Mouse (Mus musculus): ENCODE results near the gene Adgrl1.
A peak's percentile ranks its signal among the peaks of the same experiment; 100 is the strongest.

Gene Adgrl1

DNA sequence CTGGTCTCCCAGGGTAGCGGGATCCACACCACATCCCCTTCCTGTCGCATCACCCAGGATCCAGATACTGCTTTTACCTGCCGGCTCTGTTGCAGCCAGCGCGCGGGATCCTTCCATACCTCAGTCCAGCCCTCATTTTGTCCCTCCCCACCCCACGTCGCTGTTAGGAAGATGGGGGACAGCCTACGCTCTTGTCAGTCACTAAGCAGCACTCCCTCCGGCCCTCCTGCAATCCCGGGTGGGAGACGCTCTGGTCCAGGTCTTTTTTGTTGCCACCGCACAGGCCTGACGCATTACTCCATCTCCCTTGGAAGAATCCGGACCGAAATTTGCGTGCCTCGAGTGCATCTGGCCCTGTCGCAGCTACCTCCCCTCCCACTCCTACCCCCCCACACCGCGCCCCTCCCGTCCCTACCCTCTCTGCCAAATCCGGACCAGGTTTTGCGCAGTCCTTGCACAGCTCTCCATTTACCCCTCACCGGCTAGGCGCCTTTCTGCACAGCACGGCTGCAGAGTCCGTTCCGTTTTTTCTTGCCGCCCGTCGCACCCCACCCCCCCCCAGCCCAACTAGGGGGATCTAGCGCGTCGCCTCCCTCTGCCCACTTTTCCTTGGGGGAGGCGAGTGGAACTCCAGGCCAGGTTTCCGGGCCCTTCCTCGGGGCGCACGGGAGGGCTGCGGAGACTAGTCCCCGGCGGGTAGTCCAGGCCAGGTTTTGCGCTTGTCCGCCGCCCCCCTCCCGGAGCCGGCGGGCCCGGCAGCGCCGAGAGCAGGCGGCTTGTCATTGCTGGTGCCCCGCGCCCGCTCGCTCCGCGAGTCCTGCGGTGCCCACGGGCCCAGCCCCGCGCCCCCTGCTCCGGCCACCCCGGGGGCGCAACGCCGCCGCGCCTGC, at the start of gene Adgrl1:
Gene Adgrl1 (plus strand): TSS at position 743 of the 890 bp plus-strand sequence.
- H3K27me3 ChIP-seq (ENCODE audit: control insufficient read depth, insufficient read depth, low read length, poor library complexity, severe bottlenecking), result 0 out of 2 replicates have a peak, but pooled peaks cover 2% of the 10 kb centered on the region
- peak; percentile 80 for DNase-seq (ENCODE audit: low read depth, low spot score)
- no peaks in the 10 kb centered on the region for H3K36me3 ChIP-seq (ENCODE audit: control insufficient read depth, insufficient read depth, low read length, poor library complexity, severe bottlenecking)

DNA sequence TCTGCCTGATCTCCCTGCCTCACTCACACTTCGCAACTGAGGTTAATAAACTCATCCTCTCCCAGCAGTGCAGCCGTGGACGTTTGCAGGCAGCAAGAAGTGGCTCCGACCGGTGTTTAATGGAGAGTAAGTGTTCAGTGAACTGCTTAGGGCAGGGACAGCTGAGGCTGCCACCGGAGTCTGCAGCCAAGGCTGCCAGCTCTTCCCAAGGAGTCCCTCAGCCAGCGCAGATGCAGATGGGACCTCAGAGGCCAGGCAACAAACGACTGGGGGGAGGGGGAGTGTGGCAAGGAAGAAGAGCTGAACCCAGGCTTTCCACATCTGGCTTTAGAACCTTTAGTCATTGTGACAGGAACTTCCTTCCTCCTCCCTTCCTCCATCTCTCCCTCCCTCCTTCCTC, 47.6 kb upstream of the Adgrl1 start:
- H3K27me3 ChIP-seq (ENCODE audit: control insufficient read depth, insufficient read depth, low read length, poor library complexity, severe bottlenecking), result no peaks in the 10 kb centered on the region
- no peak for DNase-seq (ENCODE audit: low read depth, low spot score)
- no peaks in the 10 kb centered on the region for H3K36me3 ChIP-seq (ENCODE audit: control insufficient read depth, insufficient read depth, low read length, poor library complexity, severe bottlenecking)

DNA sequence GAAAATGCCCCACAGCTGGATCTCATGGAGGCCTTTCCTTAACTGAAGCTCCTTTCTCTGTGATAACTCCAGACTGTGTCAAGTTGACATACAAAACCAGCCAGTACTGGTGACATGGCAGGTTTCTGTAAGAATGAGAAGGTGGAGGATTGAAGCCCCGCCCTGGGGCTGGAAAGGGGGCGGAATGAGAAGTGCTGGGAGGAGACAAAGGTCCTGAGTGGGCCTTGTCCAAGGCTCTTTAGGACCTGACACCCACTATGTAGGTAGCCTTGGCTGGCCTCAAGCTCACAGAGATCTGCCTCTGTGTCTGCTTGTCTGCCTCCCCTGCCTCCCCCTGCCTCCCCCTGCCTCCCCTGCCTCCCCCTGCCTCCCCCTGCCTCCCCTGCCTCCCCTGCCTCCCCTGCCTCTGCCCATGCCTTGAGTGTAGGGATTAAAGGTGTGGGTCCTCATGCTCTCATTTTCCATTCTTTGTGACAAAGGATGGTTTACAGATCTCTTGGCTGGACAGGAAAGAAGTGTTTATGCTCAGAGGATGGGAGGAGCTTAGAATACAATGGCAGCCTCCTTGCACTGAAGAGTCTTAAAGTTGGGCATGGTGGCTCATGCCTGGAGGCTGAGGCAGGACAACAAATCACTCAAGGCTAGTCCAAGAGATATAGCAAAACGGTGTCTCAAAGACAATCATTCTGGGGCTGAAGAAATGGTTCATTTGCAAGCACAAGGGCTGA, 46.4 kb upstream of the Adgrl1 start:
- H3K27me3 ChIP-seq (ENCODE audit: control insufficient read depth, insufficient read depth, low read length, poor library complexity, severe bottlenecking), result no peaks in the 10 kb centered on the region
- DNase-seq (ENCODE audit: low read depth, low spot score), result no peak
- no peaks in the 10 kb centered on the region for H3K36me3 ChIP-seq (ENCODE audit: control insufficient read depth, insufficient read depth, low read length, poor library complexity, severe bottlenecking)

DNA sequence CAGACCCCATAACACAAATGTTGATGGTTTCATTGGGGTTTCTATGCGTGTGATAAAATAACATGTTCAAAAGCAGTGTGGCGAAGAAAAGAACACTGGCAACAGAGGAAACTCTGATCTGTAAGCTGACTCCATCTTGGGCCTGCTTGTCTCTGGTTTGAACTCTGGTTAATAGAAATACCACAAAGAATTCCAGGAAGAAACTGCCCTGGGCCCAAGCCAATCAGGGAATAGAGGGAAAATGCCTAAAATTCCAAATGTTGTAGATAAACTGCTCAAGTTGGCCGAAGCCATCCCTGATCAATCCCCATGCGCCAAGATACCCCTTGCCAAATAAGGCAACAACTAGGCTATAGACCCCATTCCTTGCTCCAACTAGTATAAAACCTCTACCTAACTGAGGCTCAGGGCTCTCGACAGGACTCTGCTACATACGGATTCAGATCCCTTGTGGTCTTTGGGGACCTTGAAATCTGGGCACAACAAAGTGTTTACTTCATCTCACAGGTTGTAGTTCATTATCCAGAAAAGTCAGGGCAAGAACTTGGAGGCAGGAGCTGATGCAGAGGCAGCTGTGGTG, 43.3 kb upstream of the Adgrl1 start:
- H3K27me3 ChIP-seq (ENCODE audit: control insufficient read depth, insufficient read depth, low read length, poor library complexity, severe bottlenecking), result no peaks in the 10 kb centered on the region
- H3K36me3 ChIP-seq (ENCODE audit: control insufficient read depth, insufficient read depth, low read length, poor library complexity, severe bottlenecking), result no peaks in the 10 kb centered on the region
- no peak for DNase-seq (ENCODE audit: low read depth, low spot score)

DNA sequence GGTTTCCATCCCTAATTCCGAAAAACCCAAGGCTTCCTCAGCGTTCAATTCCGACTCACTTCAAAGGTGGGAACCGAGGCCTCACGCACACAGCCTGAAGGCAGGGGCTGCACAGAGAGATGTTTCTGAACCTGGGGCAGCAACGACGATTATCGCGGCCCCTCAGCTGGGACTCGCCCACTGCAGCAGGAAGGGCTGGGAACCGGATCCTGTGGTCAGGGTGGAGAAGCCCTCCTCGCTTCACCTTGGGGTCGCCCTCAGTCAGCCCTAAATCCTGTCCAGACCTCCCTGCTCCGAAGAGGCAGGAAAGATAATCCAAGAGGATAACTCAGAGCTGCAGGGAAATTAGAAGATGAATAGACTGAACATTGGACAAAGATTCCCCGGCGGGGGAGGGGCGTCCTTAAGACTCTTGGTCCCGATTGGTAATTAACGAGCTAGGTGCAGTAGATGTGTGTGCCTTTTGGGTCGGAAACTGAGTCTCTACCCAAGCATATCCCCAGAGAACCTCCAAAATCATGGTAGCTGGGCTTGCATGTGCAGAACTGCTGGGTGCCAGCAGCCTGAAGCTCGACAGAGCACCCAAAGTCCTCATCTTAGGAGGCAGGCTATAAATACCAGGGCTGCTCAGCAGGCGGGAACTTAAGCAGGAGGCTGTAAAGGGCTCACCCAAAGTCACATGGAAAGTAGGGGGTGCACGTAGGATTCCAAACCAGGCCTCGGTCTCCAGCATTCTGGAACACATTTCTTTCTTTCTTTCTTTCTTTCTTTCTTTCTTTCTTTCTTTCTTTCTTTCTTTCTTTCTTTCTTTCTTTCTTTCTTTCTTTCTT, 37.3 kb upstream of the Adgrl1 start:
- H3K27me3 ChIP-seq (ENCODE audit: control insufficient read depth, insufficient read depth, low read length, poor library complexity, severe bottlenecking), result no peaks in the 10 kb centered on the region
- H3K36me3 ChIP-seq (ENCODE audit: control insufficient read depth, insufficient read depth, low read length, poor library complexity, severe bottlenecking), result no peaks in the 10 kb centered on the region
- DNase-seq (ENCODE audit: low read depth, low spot score), result no peak

DNA sequence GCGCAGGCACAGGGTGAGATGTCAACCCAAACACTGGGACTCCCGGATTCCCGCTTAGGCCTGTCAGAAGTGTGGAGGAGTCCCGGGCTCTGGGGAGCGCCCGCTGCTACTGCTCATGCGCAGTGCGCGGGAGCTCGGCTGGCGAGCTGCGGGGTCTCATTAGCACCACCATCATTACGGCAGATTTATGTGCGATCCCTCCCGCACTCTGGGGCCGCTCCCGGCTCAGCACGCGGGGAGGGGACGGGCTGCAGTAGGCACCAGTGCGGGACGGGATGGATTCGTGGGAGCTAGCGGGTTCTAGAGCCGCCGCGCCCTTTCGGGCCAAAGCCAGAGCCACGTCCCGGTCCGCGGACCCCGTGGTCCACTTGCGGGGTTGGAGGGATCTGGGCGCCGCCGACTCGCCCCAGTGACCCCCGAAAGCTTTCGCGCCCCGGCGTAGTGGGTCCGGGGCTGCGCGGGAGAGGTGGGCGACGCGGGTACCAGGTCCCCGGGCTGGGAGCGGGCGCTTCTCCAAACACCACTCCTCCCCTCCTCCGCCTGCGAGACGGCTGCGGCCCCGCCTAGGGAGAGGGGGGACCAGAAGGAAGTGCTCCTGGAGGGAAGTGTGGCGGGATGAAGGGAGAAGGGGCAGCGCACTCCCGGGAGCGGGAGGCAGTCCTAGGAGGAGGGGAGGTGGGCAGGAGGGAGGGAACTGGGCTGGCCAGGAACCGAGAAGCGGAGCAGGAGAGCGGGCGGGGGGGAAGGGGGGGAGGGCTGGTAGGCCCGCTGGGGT, 24.8 kb upstream of the Adgrl1 start:
- no peaks in the 10 kb centered on the region for H3K36me3 ChIP-seq (ENCODE audit: control insufficient read depth, insufficient read depth, low read length, poor library complexity, severe bottlenecking)
- DNase-seq (ENCODE audit: low read depth, low spot score), result no peak
- H3K27me3 ChIP-seq (ENCODE audit: control insufficient read depth, insufficient read depth, low read length, poor library complexity, severe bottlenecking), result no peaks in the 10 kb centered on the region; the same call in 1 of the 2 replicates

DNA sequence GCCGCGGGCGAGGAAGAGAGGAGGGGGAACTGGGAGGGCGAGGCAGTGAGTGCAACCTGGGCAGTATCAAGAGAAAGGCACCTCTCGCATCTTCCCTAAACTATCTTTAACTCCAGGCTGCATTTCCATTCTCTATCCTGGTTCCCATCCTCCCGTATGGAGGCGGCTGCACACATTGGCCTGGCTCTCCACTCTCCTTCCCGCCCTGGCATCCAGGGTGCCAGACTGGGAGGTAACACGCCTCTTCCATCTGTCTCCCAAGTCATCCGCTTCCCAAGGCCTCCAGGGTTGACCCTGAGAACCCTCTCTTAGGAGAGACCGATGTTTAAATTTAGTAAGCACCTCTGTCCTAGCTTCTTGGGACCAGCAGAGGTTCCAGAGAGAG, 24.3 kb upstream of the Adgrl1 start:
- DNase-seq (ENCODE audit: low read depth, low spot score), result no peak

DNA sequence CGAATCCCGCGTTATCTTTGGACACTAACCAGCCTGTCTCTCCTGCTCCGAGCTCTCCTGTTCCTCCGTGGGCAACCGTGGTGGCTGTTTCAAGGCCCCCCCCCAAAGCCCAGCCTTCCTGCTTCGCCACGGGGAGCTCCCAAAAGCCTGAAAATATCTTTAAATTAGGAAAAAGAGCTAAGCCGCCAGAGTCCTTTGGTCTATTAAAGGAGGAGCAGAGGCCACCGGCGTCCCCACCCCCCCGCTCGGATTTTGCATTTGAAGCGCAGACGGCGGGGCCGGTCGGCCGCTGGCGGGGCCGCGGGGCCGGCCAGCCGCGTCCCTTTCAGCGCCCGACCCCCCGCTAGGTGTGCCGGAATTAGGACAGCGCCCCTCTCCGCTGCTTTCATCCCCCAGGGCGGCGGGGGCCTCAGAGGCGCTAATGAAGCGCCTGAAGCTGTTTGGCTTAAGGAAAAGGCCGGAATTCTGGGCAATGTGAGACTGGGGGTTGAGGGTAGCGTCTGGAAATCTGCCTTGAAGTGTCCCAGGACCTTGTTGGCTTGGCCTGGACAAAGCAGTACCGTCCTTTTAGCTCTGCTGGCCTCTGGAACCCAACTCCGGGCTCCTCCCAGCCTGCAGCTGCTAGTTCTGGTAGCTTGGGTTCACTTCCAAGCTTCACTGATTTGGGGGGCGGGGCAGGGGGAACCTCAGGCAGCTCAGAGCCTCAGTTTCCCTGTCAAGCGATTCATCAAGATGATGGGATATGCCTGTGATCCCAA, 23.6 kb upstream of the Adgrl1 start:
- Histone ChIP-seq H3K36me3 (ENCODE audit: control insufficient read depth, insufficient read depth, low read length, poor library complexity, severe bottlenecking) (no peaks in the 10 kb centered on the region), H3K27me3 (ENCODE audit: control insufficient read depth, insufficient read depth, low read length, poor library complexity, severe bottlenecking) (no peaks in the 10 kb centered on the region; the same call in 1 of the 2 replicates)
- DNase-seq (ENCODE audit: low read depth, low spot score), result no peak

More for the DNA sequence above, 24.3 kb upstream of the Adgrl1 start:
- no peaks in the 10 kb centered on the region; the same call in 1 of the 2 replicates for H3K27me3 ChIP-seq (ENCODE audit: control insufficient read depth, insufficient read depth, low read length, poor library complexity, severe bottlenecking)
- no peaks in the 10 kb centered on the region for H3K36me3 ChIP-seq (ENCODE audit: control insufficient read depth, insufficient read depth, low read length, poor library complexity, severe bottlenecking)

DNA sequence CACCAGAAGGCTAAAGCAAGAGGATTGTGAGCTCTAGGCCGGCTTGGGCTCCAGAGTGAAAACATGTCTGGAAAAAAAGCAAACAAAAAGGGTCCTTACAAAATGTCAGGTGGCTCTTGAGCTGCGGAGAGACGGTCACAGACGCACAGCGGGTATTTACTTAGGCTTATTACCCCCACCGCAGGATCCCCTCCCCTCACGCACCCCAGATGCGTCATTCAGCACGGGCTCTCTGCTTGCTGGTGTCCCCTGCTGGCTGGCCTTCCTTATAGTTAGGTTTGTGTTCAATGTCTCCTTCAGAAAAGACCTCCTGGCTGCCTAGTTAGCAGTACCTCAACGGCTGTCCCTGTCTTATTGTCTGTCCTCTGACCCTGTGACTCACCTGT, 23.1 kb upstream of the Adgrl1 start:
- no peaks in the 10 kb centered on the region; the same call in 1 of the 2 replicates for H3K27me3 ChIP-seq (ENCODE audit: control insufficient read depth, insufficient read depth, low read length, poor library complexity, severe bottlenecking)
- no peaks in the 10 kb centered on the region for H3K36me3 ChIP-seq (ENCODE audit: control insufficient read depth, insufficient read depth, low read length, poor library complexity, severe bottlenecking)
- DNase-seq (ENCODE audit: low read depth, low spot score), result peak; percentile 46

DNA sequence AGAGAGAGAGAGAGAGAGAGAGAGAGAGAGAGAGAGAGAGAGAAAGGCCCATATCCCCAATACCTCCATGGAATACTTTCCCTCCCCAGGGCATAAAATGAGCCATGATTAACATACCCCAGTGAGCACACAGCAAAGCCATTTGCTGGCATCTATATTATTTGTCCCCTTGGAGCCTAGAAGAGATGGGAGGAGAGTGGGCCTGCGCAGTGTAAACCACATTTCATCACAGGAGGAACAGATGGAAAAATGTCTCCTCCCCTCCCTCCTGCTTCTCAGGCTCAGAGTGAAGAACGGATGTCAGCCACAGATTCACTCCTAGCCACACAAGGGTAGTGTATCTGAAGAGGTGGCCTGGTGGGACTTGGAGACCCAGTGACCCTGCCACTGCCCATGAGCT, 11.5 kb upstream of the Adgrl1 start:
- no peaks in the 10 kb centered on the region for H3K36me3 ChIP-seq (ENCODE audit: control insufficient read depth, insufficient read depth, low read length, poor library complexity, severe bottlenecking)
- no peak for DNase-seq (ENCODE audit: low read depth, low spot score)
- H3K27me3 ChIP-seq (ENCODE audit: control insufficient read depth, insufficient read depth, low read length, poor library complexity, severe bottlenecking), result no peaks in the 10 kb centered on the region

DNA sequence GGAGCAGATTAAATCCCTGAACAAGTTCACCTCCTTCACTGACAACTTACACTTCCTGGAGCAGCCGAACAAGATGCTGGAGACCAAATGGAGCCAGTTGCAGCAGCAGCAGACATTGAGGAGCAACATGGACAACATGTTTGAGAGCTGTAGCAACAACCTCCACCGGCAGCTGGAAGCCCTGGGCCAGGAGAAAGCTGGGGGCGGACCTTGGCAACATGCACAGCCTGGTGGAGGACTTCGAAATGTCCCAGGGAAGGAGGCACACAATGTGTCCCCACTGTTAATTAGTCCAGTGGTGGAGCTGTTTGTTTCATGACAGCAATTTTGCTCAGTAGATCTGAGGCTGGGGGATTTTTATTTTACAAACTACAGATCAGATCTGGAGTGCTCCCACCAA, 7.8 kb upstream of the Adgrl1 start:
- no peak for DNase-seq (ENCODE audit: low read depth, low spot score)
- Histone ChIP-seq H3K36me3 (ENCODE audit: control insufficient read depth, insufficient read depth, low read length, poor library complexity, severe bottlenecking) (no peaks in the 10 kb centered on the region), H3K27me3 (ENCODE audit: control insufficient read depth, insufficient read depth, low read length, poor library complexity, severe bottlenecking) (no peaks in the 10 kb centered on the region)

DNA sequence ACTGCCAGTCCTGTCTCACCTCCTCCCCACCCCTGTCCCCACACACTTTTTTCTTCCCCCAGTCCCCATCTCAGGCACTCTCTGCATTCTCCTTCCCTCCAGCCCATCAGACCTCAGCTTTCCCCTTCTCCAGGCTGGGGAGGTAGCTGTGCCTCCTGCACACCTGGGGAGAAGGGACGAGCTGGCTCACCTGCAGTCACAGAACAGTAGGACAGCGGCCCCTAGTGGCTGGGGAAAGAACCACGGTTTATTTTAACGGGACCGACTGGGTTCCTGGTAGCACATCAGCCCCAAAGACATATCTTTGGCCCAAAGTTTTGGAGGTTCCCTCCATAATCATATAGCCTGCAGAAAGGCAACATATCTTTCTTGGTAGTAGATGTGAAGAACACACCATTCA, 6.0 kb upstream of the Adgrl1 start:
- Histone ChIP-seq H3K27me3 (ENCODE audit: control insufficient read depth, insufficient read depth, low read length, poor library complexity, severe bottlenecking) (no peaks in the 10 kb centered on the region), H3K36me3 (ENCODE audit: control insufficient read depth, insufficient read depth, low read length, poor library complexity, severe bottlenecking) (no peaks in the 10 kb centered on the region)
- peak; percentile 88 for DNase-seq (ENCODE audit: low read depth, low spot score)

DNA sequence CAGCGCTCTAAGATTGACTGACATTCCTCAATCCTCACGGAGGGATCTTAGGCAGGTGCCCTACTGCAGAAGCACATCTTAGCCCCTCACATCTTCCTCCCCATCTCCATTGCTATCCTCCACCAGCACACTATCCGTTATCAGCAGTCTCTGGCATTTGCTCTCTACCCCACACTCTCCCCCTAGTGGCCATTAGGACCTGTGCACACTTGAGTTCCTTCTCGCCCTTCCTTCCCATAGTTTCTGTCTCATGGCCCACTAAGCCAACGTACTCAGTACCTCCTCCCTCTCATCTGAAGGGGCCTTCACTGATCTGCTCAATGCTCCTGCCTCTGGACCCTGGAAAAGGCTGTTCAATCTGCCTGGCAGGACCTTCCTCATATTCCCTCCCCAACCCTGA, 4.0 kb upstream of the Adgrl1 start:
- no peaks in the 10 kb centered on the region for H3K27me3 ChIP-seq (ENCODE audit: control insufficient read depth, insufficient read depth, low read length, poor library complexity, severe bottlenecking)
- no peaks in the 10 kb centered on the region for H3K36me3 ChIP-seq (ENCODE audit: control insufficient read depth, insufficient read depth, low read length, poor library complexity, severe bottlenecking)
- peak; percentile 78 for DNase-seq (ENCODE audit: low read depth, low spot score)
